Mouse (Mus musculus) gastrocnemius, adult 8-10 months (tissue): ENCODE data around the gene Kirrel3. TPM values are rescaled to one million over a fixed set of nuclear protein-coding genes. Genes with fewer than 3 reads are reported as not detected.

Experiments
- DNase-seq, 2 experiments: peaks; one replicate each; pipeline ENCODE4 v3.0.0; 2022; ENCODE audit warnings: low spot score in 2 of 2
- total RNA-seq, 4 experiments: library from RNA; stranded (reverse); gene quantifications; 2 replicates each; pipeline ENCODE4 v1.2.4; 2022

The Kirrel3 gene
- total RNA-seq, 4 experiments from 2014 or later: 0.39 to 0.74 (median 0.52) TPM

DNA sequence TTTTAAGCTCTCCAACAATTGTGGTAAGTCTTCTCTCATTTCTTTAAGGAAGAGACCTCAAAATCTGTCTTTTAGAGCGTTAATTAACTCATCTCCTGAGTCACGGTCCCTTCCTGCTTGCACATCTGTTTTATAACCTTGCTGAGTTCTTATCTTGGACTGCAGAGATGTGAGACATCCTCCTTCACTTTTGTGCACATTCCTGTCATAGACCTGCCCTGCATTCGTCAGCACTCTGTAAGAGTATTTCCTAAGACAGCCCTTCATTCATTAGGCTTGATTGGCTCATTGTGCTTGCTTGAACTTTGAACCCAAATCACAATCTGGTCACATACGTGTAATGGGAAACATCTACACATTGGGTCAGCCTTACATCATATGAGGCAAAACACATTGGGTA lies 114.6 kb downstream of the Kirrel3 start:
- no peak for DNase-seq

GRCm38 (mm10) chr9:34603750-34604149 lies 118.1 kb downstream of the Kirrel3 start:
- DNase-seq: no peak

DNA sequence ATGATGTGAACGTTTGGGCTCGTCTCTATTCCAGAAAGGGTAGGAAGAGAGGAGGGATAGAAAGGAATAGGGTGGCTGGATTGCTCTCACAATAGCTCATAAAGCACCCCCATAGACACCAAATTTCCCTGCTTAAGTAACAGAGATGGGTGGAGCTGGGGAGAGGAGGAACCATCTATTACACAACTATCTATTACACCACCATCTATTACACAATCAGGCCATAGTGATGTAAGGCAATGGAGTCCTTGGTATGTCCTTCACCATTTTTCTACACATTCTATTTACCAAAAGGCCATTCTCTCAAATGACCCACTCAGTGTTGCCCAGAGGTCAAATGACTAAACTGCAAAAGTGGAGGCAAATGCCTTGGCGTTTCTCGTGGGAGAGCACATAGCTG lies 119.2 kb downstream of the Kirrel3 start:
- no peak for DNase-seq

DNA sequence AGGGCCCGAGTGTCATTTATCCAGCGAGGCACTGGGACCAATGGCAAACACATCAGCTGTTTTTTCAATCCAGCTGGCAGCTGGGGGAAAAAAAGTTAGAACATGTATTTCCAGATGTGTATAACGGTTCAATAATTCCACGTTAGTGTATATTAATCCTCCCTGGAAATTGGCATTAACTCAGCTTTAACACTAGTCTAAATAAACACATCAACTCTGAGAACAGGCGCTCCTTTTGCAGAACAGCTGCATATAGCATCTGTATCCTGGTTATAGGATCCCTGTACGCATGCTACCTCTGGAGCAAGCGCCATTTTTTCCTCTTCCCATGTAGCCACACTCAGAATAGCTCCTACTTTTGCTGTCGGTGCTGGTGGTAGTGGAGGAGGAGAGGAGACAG lies 119.8 kb downstream of the Kirrel3 start:
- no peak for DNase-seq

DNA sequence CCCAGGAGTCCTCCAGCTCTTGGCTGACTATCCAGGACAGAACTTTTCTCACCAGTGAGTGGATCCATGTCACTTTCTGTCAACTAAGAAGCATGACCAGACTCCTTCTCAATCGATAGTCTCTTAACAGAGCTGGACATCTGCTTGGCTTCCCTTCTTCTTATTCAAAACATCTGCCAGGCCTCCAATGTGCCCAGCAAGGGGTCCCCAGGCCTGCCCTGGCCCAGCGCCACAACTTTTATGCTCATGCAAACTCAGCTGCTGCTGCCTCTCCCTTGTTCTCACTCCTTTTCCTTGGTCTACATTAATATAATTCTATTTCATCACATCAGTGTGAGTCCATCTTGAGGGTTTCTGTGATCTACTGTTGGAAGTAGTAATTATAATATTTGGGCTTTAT lies 122.3 kb downstream of the Kirrel3 start:
- no peak for DNase-seq

DNA sequence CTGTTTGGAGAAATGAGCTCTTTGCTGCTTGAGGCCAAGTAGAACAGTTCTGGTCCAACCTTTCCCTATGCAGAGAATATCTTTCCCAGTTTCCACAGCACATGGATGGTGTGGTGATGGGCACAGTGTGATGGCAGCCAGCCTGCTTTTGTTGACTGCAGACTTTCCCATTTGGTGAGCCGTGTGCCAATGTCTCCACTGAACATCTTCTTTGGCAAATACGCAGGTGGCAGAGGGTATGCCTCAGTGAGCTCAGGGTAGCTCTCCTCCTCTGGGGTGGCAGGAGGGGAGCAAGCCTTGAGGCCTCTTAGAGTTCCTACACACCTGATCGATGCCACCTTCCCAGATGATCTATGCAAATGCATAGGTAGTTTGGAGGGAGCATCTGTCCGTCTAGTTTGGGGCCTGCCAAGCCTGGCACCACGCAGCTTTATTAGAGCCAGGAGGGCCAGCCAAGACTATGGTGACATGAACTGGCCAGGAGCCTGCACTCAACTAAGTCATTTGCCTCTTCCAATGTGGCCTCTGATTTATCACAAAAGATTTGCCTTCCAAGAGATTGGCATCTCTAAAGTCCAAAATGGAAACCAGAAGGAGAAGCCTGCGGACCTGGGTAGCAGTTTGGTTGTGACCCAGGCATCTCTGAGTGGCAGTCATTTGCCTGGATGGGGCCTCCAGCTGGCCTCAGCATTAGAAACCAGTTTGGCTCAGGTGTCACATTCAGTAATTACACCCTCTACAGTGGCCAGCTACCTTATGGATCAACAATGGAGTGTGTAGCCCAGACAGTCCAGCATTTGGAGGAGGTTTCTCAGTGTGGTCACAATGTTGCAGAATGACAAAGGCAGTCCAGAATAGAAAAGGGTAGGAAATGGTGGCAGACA lies 127.4 kb downstream of the Kirrel3 start:
- no peak for DNase-seq

DNA sequence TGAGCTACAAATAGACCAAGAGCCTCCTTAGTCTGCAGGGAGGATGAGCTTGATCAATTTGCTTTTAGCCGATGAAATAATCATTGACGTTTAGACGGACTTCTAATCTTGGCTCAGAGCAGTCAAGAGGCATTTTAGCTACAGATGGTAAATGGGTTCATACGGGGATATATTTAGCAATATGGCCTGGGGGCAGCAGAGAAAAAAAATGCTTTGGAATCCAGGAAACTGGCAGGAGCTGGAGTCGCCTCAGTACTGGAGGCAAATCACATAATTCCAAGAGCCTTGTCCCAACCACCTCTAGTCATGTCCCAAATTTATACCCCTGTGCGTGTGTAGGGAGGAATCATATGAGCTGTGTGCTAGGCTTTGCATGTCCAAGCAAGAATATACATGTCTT lies 132.4 kb downstream of the Kirrel3 start:
- no peak for DNase-seq

- DNase-seq: no peak
Observed at GRCm38 (mm10) chr9:34619913-34620312, 134.2 kb downstream of the Kirrel3 start.

DNA sequence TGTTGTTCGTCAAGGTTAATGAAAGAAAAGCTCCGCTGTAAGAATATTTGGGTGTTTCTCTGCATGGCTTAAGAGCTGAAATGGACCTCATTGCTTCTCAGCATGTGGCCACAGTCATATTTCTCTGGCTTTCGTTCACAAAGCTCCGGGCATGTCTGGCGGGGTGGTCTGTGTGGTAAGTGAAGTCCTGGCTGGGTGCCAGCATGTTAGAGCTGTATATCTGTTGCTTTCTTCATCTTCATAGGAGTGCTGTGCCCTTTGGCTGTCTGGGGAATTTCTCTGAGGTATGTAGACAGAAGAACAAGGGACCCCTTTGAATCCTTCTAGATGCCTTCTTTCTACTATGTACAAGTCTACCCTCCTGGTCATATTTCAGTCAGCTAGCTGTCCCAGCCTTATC lies 137.8 kb downstream of the Kirrel3 start:
- DNase-seq: no peak

DNA sequence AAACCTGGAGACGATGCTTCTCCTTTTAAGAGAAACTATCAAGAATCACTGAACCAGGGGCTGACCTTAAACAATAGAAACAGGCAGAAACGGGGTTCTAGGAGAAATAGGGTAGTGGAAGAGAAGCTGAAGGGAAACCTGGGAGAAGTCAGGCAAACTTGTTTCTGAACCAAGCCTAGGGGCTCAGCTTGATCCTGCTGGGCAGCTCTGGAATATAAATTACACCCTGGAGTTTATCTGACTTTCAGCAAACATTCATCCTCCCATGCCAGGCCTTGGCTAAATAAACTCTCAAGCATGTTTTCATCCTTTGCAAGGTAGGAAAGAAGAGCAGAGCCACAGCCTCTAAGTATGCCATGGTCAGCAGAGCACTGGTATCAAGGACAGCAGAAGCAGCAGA lies 138.3 kb downstream of the Kirrel3 start:
- no peak for DNase-seq

DNA sequence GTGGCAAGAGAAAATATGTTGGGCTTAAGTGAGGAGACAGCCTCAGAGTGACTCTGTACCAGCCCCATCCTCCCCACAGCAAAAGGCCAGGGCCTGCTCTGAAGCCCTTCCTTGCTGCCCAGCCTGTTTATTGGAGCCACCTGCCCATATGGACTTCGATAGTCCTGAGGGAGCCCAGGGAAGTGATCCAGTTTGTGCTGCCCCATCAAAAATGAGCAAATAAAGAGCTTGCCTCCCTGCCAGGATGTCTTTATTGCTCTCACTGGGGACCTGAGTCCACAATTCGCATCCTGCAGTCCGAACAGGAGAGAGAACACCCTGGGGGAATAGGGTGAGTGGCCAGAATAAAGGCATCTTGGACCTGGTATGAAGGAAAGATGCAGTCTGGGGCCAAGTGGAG lies 143.1 kb downstream of the Kirrel3 start:
- no peak for DNase-seq

DNA sequence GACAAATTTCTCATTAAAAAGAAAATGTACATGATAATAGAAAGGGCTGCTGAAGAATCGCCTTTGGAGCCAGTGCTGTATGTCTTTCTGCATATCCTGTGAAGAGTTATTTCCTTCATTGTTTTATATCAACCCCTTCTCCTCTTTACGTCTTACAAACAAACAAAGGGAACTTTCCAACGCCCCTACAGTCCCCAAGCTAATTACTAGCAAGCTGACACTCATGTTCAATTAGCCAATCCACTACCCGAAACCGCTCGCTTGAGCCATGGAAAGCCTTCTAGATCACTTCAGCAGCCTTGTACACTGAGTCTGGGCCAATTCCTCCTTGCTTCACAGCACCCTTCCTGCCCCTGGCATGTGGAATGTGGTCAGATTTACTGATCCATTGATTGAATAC lies 150.0 kb downstream of the Kirrel3 start:
- no peak for DNase-seq

DNA sequence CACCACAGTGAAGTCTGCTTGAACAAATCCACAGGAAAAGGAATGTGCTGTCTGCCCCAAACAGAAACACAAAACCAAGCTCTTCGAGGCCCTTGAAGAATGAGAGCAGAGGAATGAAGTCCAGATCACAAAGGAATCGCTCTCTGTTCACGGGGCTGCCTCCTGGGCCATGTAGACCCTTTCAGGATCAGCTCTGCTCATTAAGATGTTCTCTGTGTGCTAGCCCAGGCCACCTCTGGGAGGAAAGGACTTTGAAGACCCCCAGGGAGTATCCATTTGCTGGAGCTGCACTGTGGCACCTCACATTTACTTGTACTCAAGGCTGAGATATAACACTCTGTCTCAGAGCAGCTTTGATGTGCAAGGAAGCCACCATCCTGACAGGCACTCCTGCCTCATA lies 158.2 kb downstream of the Kirrel3 start:
- no peak for DNase-seq

GRCm38 (mm10) chr9:34644392-34644791 lies 158.7 kb downstream of the Kirrel3 start:
- DNase-seq: no peak

DNA sequence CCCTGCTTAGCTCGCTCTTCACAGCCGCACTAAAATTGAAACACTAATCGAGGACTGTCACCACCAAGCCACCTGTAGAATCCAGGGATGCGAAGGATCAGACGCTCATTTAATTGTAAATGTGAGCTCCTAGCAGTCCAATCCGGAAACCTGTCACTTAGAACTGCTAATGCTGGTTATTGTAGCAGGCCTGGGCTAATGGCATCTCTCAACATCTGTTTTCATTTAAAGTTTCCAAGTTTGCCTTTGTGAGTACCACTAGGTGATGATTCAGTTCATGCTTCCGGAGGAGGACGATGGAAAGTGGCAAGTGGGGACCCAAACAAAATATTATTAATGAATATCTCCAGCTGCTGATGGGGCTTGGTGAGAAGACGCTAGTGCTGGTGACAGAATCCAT lies 161.1 kb downstream of the Kirrel3 start:
- no peak for DNase-seq

DNA sequence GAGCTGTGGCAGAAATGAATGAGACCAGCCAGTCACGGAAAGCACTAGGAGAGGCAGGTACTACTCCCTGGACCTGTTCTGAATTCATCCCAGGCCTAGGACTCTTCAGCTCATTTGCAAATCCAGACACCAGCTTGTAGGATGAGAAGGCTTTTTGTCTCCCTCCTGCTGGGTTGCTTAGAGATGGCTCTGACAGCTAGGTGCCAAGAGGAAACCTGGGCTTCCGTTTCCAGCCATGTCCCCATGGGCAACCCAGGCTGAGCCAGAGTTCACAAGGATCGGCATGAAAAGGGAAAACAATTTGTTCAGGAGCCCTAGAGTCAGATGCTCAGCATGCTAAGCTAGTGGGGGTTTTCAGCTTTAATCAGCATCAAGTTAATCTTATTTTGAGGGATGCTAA lies 166.6 kb downstream of the Kirrel3 start:
- no peak for DNase-seq

GRCm38 (mm10) chr9:34653141-34653540 lies 167.4 kb downstream of the Kirrel3 start:
- no peak for DNase-seq

DNA sequence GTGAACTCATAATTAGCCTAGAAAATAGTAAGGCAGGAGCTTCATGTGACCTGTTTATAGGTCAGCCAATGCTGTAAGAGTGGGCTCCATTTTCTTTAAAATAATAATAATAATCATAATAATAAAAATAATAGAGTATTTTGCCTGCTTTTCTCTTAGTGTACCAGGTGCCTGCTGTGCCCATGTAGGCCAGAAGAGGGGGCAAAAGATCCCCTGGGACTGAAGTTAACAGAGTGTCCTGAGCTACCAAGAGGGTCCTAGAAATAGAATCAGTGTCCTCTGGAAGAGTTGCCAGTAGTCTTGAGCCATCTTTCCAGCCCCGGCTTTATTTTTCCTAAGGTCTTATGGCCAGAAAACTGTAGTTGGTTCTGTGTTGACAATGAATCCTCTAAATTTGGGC lies 174.9 kb downstream of the Kirrel3 start:
- no peak for DNase-seq

- no peak for DNase-seq
Observed at GRCm38 (mm10) chr9:34663412-34663811, 177.7 kb downstream of the Kirrel3 start.

DNA sequence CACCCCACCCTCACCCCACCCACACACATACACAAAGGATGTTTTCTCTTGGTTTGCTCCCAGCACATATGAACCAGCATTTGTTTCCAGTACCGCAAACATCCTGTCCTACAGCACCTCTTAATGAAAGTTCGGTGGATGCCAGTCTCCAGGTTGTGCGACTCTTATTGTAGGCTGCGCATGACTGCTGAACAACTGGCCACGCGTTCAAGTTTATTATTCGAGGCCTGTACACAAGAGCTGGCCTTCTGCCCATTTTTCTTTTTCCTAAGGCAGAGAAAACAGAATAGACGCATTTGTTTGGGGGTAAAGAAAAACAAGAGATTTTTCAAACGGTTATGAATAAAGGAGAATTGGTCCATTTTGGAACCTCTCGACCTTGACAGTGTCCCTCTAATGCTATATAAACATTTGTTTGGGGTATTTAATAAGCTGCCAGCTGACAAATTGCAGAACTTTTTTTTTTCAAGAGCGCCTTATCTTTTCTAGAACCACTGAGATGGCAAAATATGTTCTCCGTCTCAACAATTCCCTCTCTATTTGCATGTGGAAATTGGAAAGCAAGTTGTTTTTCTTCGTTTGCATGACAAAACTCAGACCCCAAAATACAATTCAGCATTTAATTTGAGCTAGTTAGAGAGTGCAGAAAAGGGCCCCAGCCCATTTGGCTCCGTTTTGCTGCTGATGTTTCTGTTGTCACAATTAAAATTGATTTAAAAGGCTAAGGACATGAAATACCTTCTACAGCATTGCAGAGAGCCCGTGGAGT lies 179.9 kb downstream of the Kirrel3 start:
- no peak for DNase-seq

DNA sequence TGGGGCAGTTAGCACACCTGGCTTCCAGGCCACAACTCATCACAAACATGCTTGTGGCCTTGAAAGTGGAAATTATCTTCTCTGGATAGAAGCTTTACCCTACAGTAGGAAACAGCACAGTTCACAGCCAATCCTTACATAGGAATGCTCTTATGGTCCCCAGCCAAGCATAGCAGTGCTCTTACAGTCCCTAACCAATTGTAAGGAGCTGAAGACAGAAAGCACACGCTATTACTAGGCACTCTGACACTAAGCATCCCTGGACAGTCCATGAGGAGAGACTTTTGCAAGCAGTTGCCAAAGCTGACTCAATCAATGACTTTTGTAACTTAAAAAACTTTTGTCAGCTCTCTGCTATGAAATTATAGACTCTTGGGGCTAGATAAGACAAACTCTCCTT lies 181.5 kb downstream of the Kirrel3 start:
- no peak for DNase-seq

GRCm38 (mm10) chr9:34670906-34671305 lies 185.2 kb downstream of the Kirrel3 start:
- DNase-seq: no peak

- no peak for DNase-seq
Observed at GRCm38 (mm10) chr9:34686798-34687197, 201.1 kb downstream of the Kirrel3 start.
